Mouse (Mus musculus): Measurements from ENCODE around the gene Kank1. TPM values are rescaled to one million over a fixed set of nuclear protein-coding genes. Genes with fewer than 3 reads are reported as not detected.
A peak's percentile ranks its signal among the peaks of the same experiment; 100 is the strongest.

Gene Kank1
- polyA plus RNA-seq, 1 experiment from 2014 or later: 20.4 TPM

GRCm38 (mm10) chr19:25351257-25351955 lies 114.6 kb downstream of the Kank1 start:
- H3K9ac ChIP-seq: no peak overlapping the region
- H3K36me3 ChIP-seq: no peaks in the 10 kb centered on the region
- H3K4me1 ChIP-seq: peaks cover 13% of the 10 kb centered on the region
- H3K27me3 ChIP-seq: no peaks in the 10 kb centered on the region
- no peak overlapping the region; the same call in 1 of the 2 replicates for H3K27ac ChIP-seq
- H3K9me3 ChIP-seq (replicated peaks): no peaks in the 10 kb centered on the region
- H3K4me3 ChIP-seq: no peak overlapping the region
- WGBS: 60% methylated on average over 15 of the region's 15 CpGs
- ATAC-seq (ENCODE audit: low FRiP score): no peak
- H3K4me2 ChIP-seq (replicated peaks): no peak overlapping the region

GRCm38 (mm10) chr19:25357094-25357493 lies 120.3 kb downstream of the Kank1 start:
- H3K4me1 ChIP-seq: peaks cover 20% of the 10 kb centered on the region
- no peak overlapping the region for H3K27ac ChIP-seq
- WGBS: 71% methylated on average over 11 of the region's 11 CpGs
- no peak overlapping the region for H3K4me2 ChIP-seq (replicated peaks)
- H3K27me3 ChIP-seq: no peaks in the 10 kb centered on the region
- no peaks in the 10 kb centered on the region for H3K9me3 ChIP-seq (replicated peaks)
- no peaks in the 10 kb centered on the region for H3K36me3 ChIP-seq
- no peak overlapping the region for H3K9ac ChIP-seq
- ATAC-seq (ENCODE audit: low FRiP score): no peak
- no peak overlapping the region for H3K4me3 ChIP-seq

GRCm38 (mm10) chr19:25358486-25359120 lies 121.8 kb downstream of the Kank1 start:
- Histone ChIP-seq H3K4me1 (peaks cover 16% of the 10 kb centered on the region), H3K4me3 (no peak overlapping the region), H3K27ac (no peak overlapping the region), H3K27me3 (no peaks in the 10 kb centered on the region), H3K36me3 (no peaks in the 10 kb centered on the region), H3K9ac (no peak overlapping the region), H3K4me2 (replicated peaks) (no peak overlapping the region), H3K9me3 (replicated peaks) (no peaks in the 10 kb centered on the region)
- no peak for ATAC-seq (ENCODE audit: low FRiP score)
- WGBS: 54% methylated on average over 8 of the region's 8 CpGs

- Histone ChIP-seq H3K27ac (no peak overlapping the region), H3K9ac (no peak overlapping the region), H3K9me3 (replicated peaks) (no peaks in the 10 kb centered on the region), H3K4me1 (peaks cover 16% of the 10 kb centered on the region), H3K27me3 (no peaks in the 10 kb centered on the region), H3K4me3 (no peak overlapping the region), H3K36me3 (no peaks in the 10 kb centered on the region), H3K4me2 (replicated peaks) (no peak overlapping the region)
- 0 out of 2 replicates have a peak, but pooled peaks have one; percentile 46 for ATAC-seq (ENCODE audit: low FRiP score)
- 41% methylated on average over 9 of the region's 9 CpGs for WGBS
These were observed 123.8 kb downstream of the Kank1 start for GRCm38 (mm10) chr19:25360571-25361029.

- peaks cover 16% of the 10 kb centered on the region for H3K4me1 ChIP-seq
- no peak for ATAC-seq (ENCODE audit: low FRiP score)
- H3K4me2 ChIP-seq (replicated peaks): no peak overlapping the region
- H3K27me3 ChIP-seq: peaks cover 2% of the 10 kb centered on the region; the same call in 1 of the 2 replicates
- H3K36me3 ChIP-seq: no peaks in the 10 kb centered on the region
- no peak overlapping the region for H3K4me3 ChIP-seq
- H3K27ac ChIP-seq: no peak overlapping the region
- H3K9me3 ChIP-seq (replicated peaks): no peaks in the 10 kb centered on the region
- no peak overlapping the region for H3K9ac ChIP-seq
- WGBS: 79% methylated on average over 7 of the region's 7 CpGs
These were observed 125.2 kb downstream of the Kank1 start for GRCm38 (mm10) chr19:25361956-25362355.

- H3K36me3 ChIP-seq: no peaks in the 10 kb centered on the region
- ATAC-seq (ENCODE audit: low FRiP score): no peak
- H3K4me3 ChIP-seq: no peak overlapping the region
These were observed 128.9 kb downstream of the Kank1 start for GRCm38 (mm10) chr19:25365698-25366097.

GRCm38 (mm10) chr19:25366620-25367019 lies 129.8 kb downstream of the Kank1 start:
- Histone ChIP-seq H3K27me3 (peaks cover 2% of the 10 kb centered on the region; the same call in 1 of the 2 replicates), H3K4me3 (no peak overlapping the region), H3K4me1 (no peaks in the 10 kb centered on the region), H3K9ac (no peak overlapping the region), H3K9me3 (replicated peaks) (no peaks in the 10 kb centered on the region), H3K4me2 (replicated peaks) (no peak overlapping the region), H3K36me3 (no peaks in the 10 kb centered on the region), H3K27ac (no peak overlapping the region)
- 65% methylated on average over 12 of the region's 12 CpGs for WGBS
- no peak for ATAC-seq (ENCODE audit: low FRiP score)

More at GRCm38 (mm10) chr19:25365698-25366097, 128.9 kb downstream of the Kank1 start:
- no peak overlapping the region for H3K4me2 ChIP-seq (replicated peaks)
- no peak overlapping the region for H3K9ac ChIP-seq
- H3K27me3 ChIP-seq: peaks cover 2% of the 10 kb centered on the region; the same call in 1 of the 2 replicates
- WGBS: 83% methylated on average over 5 of the region's 5 CpGs
- no peak overlapping the region for H3K27ac ChIP-seq
- H3K9me3 ChIP-seq (replicated peaks): no peaks in the 10 kb centered on the region
- peaks cover 3% of the 10 kb centered on the region; the same call in 1 of the 2 replicates for H3K4me1 ChIP-seq

- H3K4me1 ChIP-seq: peaks cover 12% of the 10 kb centered on the region
- no peaks in the 10 kb centered on the region for H3K9me3 ChIP-seq (replicated peaks)
- WGBS: 91% methylated on average over 9 of the region's 9 CpGs
- no peak overlapping the region for H3K4me3 ChIP-seq
- ATAC-seq (ENCODE audit: low FRiP score): no peak
- no peaks in the 10 kb centered on the region for H3K36me3 ChIP-seq
- H3K27ac ChIP-seq: no peak overlapping the region
- no peak overlapping the region for H3K4me2 ChIP-seq (replicated peaks)
- peaks cover 2% of the 10 kb centered on the region; the same call in 1 of the 2 replicates for H3K27me3 ChIP-seq
- H3K9ac ChIP-seq: no peak overlapping the region
These were observed 133.7 kb downstream of the Kank1 start for GRCm38 (mm10) chr19:25370428-25370827.

- no peaks in the 10 kb centered on the region for H3K9me3 ChIP-seq (replicated peaks)
- H3K9ac ChIP-seq: no peak overlapping the region
- H3K27ac ChIP-seq: no peak overlapping the region
- no peaks in the 10 kb centered on the region for H3K27me3 ChIP-seq
- H3K4me3 ChIP-seq: no peak overlapping the region
- WGBS: 87% methylated on average over 7 of the region's 7 CpGs
- H3K36me3 ChIP-seq: no peaks in the 10 kb centered on the region
- H3K4me1 ChIP-seq: peaks cover 19% of the 10 kb centered on the region
- H3K4me2 ChIP-seq (replicated peaks): no peak overlapping the region
- ATAC-seq (ENCODE audit: low FRiP score): no peak
These were observed 136.0 kb downstream of the Kank1 start for GRCm38 (mm10) chr19:25372794-25373193.

- no peak for ATAC-seq (ENCODE audit: low FRiP score)
- Histone ChIP-seq H3K36me3 (no peaks in the 10 kb centered on the region), H3K4me2 (replicated peaks) (no peak overlapping the region), H3K9me3 (replicated peaks) (no peaks in the 10 kb centered on the region), H3K4me1 (peaks cover 19% of the 10 kb centered on the region), H3K27ac (no peak overlapping the region), H3K27me3 (no peaks in the 10 kb centered on the region), H3K9ac (no peak overlapping the region), H3K4me3 (no peak overlapping the region)
- WGBS: 61% methylated on average over 3 of the region's 3 CpGs
These were observed 136.8 kb downstream of the Kank1 start for GRCm38 (mm10) chr19:25373594-25373993.

GRCm38 (mm10) chr19:25374191-25374590 lies 137.4 kb downstream of the Kank1 start:
- H3K27me3 ChIP-seq: no peaks in the 10 kb centered on the region
- no peaks in the 10 kb centered on the region for H3K9me3 ChIP-seq (replicated peaks)
- no peak overlapping the region for H3K4me2 ChIP-seq (replicated peaks)
- H3K27ac ChIP-seq: no peak overlapping the region
- H3K36me3 ChIP-seq: no peaks in the 10 kb centered on the region
- no peak overlapping the region for H3K9ac ChIP-seq
- no peak for ATAC-seq (ENCODE audit: low FRiP score)
- 75% methylated on average over 9 of the region's 9 CpGs for WGBS
- H3K4me3 ChIP-seq: no peak overlapping the region
- H3K4me1 ChIP-seq: peaks cover 19% of the 10 kb centered on the region

GRCm38 (mm10) chr19:25374926-25375325 lies 138.2 kb downstream of the Kank1 start:
- 8% methylated on average over 12 of the region's 12 CpGs for whole genome bisulfite sequencing
- peaks cover 19% of the 10 kb centered on the region for H3K4me1 ChIP-seq
- H3K9ac ChIP-seq: no peak overlapping the region
- peak overlapping the region; percentile 24 for H3K4me2 ChIP-seq (replicated peaks)
- peak overlapping the region; percentile 64 for H3K27ac ChIP-seq
- H3K27me3 ChIP-seq: no peaks in the 10 kb centered on the region
- H3K9me3 ChIP-seq (replicated peaks): no peaks in the 10 kb centered on the region
- no peaks in the 10 kb centered on the region for H3K36me3 ChIP-seq
- no peak; the same call in 1 of the 2 replicates for ATAC-seq (ENCODE audit: low FRiP score)
- no peak overlapping the region for H3K4me3 ChIP-seq
